Mouse (Mus musculus): ENCODE data around the gene Slc12a8.

Slc12a8 gene

DNA sequence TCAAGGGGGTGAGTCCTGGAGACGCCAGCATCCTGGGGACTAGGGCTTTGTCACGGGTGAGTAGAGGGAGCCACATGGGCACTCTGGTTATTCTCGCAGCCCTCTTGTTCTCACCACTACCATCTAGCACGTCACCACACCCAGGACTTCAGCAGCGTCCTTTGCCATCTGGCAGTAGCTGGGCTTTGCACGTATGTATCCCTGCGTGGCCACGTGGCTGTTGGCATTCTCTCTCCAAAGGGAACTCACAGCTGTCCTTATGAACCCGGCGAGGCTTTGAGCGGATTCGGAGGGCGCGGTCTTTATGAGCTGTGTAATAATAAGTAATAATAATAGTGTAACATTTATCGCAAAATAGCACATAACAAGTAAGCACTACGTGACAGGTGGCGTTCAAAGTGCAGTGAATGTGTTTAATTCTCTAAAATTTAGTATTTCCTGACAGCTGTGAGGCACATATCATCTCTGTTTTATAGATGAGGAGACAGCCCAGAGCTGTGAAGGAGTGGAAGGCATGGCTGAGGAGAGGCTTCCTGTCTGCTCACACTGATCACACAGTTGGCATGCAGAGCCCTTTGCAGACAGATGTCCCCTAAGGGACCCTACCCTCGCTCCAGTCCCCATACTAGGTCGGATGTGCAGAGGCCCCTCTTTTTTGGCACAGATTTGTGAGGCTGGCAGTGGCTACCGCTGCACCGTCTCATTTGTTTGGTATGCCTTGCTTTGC lies 20.5 kb downstream of the Slc12a8 start:
- no peak for DNase-seq (ENCODE audit: extremely low spot score, low spot score)

DNA sequence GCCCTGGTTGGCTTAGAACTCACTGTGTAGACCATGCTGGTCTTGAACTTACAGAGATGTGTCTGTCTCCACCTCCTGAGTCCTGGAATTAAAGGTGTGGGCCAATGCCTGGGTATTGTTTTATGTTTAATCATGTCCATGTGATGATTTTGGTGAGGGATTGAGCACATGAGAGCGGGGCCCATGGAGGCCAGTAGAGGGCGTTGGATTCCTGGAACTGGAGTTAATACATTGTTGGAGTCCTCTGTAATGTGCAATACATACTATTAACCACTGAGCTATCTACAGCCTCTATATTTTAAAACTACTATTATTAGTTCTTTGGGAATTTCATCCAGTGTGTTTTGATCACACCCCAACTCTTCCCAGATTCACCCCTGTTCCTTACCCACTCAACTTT lies 27.2 kb downstream of the Slc12a8 start:
- DNase-seq (ENCODE audit: extremely low spot score, low spot score), result no peak

DNA sequence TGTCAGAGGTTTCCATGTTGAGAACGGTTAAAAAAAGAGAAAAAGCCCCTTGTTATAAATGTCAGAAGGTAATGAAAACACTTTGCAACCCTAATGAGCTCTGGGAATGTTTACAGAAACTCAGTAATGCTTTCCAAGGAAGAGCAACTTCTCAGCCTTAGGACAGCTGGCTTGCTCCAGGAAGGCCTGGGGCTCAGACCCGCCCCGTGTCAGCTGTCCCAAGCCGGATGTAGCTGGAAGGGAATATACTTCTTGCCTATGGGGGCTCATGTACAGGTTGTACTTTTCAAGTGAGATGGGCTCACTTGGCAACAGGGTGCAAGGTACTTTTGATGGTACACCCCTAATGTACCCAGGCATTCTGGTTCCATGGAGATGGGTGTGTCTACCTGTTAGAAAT lies 28.4 kb downstream of the Slc12a8 start:
- DNase-seq (ENCODE audit: extremely low spot score, low spot score), result no peak

DNA sequence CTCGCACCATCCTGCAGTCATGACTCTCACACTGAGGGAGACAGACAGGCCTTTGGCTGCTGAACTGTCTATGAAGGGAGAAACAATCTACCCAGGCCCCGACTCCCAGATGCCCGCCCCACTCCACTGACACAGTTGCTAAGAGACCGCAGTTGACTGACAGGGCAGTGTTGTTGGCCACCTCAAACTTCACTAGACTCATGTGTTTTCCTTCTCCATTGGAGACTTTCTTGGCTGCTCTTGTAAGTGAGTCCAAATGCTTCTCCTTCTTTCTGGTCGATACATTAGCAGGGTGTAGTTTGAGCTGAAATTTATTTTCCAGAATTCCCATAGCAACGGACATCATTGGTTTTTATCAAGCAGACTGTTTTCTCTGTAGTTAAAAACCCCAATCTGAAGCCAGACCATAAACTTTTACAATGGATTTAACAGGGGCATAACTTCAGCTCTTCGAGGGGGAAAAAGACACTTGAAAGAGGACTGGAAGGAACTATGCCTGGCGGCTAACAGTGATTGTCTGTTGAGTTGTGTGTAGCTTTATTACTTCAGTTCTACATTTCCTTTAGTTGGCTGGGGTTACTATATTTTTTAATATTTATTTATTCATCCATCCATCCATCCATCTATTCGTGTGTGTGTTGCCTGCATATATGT lies 36.7 kb downstream of the Slc12a8 start:
- no peak for DNase-seq (ENCODE audit: extremely low spot score, low spot score)

DNA sequence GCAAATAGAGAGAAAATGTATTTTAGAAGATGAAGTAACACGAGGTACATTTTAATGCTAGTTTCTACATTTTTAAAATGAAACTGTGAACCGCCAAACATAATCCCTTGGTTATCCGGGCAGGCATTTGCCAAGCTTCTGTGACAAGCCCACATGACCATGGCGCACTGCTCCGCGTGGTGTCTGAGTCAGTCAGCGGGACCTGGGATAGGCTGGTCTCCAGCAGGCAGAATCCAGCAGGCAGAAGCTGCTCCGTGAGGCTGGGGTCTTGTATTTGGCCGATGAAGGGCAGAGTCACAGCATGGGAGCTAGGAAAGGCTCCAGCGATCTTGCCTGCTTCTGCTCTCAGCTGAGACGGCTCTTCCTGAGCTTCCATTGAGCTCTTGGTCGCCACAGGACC lies 41.0 kb downstream of the Slc12a8 start:
- DNase-seq (ENCODE audit: extremely low spot score, low spot score), result no peak

DNA sequence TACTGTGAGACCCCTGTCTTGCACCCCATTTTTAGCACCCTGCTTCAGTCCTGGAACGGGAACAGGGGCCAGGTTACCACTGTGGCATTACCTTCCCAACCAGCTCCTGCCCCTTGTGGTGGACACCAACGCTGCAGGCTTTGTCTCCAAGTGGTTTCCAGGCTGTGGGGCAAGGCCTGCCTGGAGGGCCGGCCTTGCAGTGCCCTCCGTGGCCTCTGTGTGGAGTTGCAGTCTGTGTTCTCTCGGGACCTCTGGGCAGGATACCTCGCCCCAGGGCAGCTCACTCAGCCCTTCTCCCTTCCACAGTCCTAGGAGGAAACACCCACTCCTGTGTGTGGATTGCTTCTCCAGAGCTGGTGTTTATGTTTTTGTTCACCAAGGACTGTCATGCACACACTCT lies 43.2 kb downstream of the Slc12a8 start:
- peak; percentile 87 for DNase-seq (ENCODE audit: extremely low spot score, low spot score)

DNA sequence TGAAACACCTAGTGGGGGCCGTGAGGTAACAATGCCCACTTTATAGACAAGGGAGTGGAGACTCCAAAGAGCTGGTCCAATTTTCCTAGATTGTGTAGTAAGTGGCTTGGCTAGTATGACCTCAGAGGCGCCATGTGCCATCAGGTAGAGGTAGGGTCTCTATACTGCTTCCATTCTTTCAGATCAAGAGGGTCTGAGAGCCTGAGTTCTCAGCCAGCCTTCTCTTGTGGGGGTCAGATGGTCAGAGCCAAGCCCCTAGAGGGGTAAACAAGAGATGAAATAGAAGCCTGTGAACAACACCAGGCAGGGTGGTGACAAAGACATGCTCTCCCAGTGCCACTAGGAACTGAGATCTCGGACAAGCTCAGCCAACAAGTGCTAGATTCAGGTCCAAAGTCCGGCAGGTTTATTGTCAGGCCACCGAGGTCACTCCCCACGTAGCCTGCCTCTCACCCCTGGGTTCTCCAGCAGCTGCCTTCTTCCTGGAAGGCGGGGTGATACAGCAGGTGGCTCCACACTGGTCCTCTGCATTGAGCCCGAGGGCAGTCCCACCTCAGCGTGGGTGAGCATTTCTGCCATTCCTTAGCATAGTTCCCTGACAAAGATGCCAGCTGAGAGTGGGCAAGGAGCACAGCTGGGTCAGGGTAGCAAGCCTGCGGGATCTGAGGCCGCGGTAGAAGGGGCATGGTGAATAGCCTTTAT lies 44.3 kb downstream of the Slc12a8 start:
- no peak for DNase-seq (ENCODE audit: extremely low spot score, low spot score)

DNA sequence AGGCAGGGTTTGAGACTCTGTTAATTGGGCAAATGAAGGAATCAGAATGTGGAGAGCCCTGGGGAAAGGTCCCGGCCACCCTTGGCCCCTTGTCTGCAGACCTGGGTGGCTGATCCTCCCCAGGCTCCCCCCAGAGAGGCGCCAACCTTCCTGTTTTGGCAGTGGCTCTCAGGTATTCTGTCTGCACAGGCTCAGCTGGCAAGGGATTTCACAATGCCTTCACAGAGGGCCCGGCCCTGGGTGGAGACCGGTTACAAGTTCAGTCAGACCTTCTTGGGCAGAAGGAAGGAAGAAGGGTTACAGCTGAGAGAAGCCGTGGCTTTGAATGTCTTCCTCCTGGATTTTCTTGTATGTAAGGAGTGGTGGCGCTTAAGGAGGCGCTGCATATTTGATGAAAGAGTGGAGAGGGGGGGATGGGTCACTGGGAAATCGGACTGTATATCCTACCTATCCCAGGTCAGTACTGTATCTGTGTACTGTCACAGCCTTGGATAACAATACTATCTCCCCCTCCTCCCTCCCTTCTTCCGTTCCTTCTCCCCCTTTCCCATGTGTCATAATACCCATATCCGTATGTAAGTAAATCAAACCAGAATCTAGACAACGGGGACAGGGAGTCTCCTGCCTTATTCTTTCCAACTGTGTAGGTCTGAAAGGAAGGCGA lies 45.9 kb downstream of the Slc12a8 start:
- DNase-seq (ENCODE audit: extremely low spot score, low spot score), result no peak

DNA sequence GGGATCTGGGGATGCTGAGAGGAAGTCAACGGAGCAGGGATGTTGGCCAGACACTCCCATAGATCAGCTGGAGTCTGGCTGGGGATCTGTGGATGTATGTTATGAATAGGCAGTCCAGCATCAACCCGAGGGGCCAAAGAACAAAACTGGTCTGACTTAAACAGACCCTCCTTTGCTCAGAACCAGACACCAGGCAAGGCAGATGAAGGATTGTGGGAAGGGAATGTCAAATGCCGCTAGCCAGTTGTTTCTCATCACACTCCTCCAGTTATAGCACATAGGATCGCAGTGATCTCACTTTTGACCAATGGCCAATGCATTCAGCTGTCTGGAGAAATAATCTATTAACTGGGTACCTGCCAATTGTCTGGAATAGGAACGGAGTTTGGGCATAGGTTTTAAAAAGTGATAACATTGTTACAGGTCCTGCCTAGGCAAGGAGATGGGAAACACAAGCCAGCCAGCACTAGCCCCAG lies 46.4 kb downstream of the Slc12a8 start:
- no peak for DNase-seq (ENCODE audit: extremely low spot score, low spot score)

DNA sequence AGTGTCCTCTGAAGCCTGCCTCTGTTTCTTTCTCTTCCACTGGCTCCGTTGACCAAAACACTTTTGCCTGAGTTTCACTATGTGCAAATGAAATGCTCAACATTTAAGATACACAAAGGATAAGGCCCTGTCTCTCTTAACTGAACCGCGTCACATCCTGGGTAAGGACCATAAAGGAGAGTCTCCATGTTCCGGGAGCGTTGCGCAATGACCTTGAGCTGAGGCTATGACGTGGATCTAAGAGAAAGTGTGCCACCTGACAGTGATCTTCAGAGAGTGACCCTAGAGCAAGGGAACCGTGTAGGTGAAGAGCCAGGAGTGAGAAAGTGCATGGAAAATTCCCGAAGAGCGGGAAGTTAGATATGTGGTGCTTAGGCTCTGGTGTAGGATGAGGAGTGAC lies 49.3 kb downstream of the Slc12a8 start:
- no peak for DNase-seq (ENCODE audit: extremely low spot score, low spot score)

DNA sequence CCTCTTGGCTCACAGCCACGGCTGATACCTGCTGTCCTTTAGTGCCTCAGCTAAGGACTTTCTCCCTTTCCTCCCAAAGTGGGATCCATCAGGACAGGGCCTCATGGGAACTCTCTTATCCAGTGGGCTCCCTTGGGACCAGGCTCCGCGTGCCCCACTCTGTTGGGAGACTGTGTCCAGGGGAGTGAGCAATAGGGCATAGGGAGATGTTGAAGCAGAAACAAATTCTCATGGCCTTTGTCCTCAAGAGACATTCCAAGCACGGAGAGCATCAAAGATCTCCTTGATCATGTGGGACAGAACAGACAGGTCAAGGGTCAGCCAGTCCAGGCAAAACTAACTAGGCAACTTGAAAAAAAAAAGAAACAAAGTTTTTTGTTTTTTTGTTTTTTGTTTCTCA lies 50.6 kb downstream of the Slc12a8 start:
- DNase-seq (ENCODE audit: extremely low spot score, low spot score), result no peak

DNA sequence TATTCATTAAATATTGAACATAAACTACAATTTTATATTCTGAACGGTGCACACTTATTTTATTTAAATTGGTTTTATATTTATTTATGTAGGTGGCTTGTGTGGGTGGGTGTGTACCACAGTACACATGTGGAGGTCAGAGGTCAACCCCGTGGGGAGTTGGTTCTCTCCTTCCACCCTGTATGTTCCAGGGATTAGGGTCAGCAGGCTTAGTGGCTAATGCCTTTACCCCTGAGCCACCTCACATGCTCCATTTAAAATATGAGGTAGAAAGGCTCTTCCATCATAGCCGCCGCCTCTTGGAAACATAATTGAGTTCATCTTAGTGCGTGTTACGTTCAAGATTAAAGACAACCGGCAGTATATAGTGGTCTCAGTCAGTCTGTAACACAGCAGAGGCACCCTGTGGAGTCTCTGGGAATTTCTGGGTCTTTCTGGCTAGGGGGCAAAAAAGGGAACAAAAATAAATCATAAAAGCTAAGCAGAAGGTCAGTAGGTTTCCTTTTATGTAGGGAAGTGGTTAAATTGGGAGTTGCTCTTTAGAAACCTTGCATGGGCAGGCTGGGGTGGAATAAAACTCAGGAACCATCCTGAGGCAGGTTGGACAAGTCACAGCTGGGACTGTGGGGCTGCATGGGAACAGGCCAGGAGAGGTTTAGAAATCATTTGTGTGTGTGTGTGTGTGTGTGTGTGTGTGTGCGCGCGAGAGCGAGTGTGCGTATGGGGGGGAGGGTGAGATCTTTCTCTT lies 51.3 kb downstream of the Slc12a8 start:
- no peak for DNase-seq (ENCODE audit: extremely low spot score, low spot score)

DNA sequence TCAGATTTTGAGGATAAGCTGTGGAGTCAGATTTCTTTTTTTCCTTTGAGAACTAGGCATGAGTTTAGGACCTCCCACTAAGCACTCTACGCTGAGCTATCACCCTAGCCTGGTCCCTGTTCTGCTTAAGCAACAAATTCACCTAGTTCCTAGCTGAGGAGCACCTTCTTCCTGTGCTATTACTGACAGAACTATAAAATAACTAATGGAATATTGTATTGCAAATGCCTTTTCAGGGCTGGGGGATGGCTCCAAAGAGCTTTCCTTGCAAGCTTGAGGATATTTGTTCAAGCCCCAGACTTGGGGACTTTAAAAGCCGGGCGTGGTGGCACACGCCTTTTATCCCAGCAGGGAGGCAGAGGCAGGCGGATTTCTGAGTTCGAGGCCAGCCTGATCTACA lies 55.5 kb downstream of the Slc12a8 start:
- no peak for DNase-seq (ENCODE audit: extremely low spot score, low spot score)

DNA sequence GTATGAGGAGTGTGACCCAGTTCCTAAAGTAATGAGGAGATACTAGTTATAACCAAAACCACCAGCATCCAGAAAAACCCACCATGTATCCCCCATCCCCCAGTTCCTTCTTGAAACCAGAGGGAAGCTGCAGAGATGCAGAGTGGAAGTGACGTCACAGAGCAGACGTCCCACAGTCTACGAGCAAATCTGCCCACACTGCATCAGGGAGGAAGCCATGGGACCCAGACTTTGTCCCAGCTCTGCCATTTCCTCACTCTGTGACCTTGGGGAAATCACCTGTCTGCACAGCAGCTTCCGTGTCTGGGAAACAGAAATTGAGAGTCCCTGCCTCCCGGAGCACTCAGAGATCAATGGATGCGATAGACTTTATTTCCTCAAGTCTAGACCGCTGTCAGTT lies 56.6 kb downstream of the Slc12a8 start:
- no peak for DNase-seq (ENCODE audit: extremely low spot score, low spot score)

DNA sequence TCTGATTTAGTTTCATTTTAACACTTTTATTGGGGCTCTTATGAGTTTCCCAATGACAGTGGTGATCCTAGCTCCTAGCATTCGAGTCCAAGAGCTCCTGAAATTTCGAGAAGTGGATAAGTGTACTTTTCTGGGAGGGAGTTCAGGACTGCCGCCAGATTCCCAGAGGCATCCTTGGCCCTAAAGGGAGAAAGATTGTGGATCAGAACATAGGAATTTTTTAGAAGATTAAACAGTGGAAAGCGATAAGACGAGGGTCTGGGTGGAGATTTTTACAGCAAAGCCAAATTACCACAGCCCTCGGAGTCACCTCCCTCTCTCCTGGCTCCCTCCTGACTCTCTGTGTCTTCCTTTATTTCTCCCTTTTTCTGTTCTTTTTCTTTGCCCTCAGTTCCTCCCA lies 58.6 kb downstream of the Slc12a8 start:
- no peak for DNase-seq (ENCODE audit: extremely low spot score, low spot score)

DNA sequence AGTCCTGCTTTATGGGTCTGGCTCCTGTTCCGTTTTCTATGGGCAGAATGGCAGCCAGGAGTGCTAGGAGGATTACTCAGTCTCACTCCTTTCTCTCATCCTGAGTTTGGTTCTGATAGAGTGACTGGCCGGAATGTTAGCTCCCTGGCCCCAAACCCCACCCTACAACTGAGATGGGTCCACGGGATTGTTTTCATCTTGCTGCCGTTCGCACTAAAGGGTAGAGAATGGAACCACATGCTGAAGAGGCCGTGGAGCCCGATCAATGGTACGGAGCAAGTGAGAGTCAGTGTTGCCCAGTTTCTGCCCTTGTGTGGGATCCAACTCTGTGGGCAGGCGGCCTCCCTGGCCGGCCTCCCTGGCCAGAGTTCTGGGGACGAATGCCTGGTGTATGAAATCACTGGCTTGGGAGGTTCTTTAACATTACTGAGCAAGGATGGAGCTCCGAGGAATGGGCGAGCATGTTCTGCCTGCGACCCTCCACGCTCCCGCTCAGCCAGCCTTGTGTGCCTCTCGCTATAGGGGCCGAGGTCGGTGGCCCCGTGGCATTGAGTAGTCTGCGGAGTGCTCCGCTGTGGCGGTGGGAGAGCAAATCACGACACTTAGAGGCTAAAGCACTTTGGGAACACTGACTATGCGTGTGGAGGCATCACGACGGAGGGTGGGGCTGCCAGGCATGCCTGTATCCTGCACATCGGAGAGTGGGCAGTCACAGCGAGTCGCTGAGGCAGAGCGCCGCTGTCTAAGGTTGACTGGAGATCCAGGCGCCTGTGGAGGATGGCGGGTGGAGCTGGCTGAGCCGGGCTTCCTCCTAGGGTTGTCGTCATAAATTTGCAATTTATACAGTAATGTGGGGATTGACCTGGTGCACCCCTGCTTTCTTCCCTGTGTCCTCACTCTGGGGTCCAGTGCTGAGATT lies 59.4 kb downstream of the Slc12a8 start:
- no peak for DNase-seq (ENCODE audit: extremely low spot score, low spot score)

DNA sequence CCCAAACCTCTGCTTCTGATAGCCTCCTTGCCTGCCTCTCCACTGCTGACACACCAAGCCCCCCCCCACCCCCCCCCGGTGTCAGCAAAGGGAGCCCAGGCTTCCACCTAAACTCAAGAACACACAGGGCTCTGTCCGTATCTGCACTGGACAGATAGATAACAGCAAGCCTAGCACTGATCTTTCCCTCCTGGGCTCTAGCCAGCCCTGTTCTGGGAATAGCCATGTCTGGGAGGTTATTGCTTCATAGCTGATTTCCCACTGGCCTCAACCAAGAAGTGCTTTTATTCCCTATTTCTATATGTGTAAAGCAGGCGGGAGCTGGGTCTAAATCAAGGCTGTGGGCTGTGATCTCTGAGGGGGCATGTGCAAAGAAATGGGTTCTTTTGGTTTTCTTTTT lies 61.3 kb downstream of the Slc12a8 start:
- no peak for DNase-seq (ENCODE audit: extremely low spot score, low spot score)

DNA sequence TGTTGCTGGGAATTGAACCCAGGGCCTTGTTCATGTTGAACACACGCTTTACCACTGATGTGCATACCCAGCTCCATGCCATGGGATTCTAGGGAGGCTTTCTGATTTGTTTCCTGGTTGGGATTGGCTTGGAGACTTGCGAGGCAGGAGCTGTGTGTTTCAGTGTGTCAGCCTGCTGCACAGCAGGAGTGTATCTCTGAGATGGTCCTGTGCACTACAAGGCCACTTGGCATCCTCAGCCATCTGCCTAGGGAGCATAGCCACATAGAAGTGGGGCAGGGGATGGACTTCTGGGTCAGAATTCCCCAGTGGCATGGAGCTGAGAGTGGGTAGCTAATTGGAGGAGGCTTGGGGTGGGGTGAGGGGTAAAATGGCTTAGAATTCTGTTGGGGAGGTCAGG lies 63.2 kb downstream of the Slc12a8 start:
- DNase-seq (ENCODE audit: extremely low spot score, low spot score), result no peak

DNA sequence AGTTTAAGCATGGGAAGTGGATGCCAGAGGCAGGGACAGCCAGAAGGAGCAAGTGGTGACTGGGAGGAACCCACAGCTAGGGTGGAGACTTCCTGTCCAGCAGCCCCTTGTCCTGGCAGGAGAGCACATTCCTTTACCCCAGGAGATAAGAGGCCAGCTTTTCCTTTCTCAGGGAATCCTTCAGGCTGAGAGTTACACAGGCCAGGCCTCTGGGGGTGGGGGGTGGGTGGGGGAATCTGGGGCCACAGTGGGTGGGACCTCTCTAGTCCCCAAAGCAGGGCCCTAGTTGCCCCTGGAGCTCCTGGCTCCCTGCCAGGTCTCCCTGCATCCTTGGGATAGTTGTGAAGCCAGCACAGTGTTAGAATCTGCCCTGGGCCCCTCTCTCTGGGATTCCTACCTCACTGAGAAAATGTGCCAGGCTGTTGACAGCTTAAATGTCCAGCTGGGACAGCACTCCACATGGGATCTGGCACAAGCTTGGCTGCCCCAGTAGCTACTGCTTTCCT lies 63.7 kb downstream of the Slc12a8 start:
- DNase-seq (ENCODE audit: extremely low spot score, low spot score), result no peak

DNA sequence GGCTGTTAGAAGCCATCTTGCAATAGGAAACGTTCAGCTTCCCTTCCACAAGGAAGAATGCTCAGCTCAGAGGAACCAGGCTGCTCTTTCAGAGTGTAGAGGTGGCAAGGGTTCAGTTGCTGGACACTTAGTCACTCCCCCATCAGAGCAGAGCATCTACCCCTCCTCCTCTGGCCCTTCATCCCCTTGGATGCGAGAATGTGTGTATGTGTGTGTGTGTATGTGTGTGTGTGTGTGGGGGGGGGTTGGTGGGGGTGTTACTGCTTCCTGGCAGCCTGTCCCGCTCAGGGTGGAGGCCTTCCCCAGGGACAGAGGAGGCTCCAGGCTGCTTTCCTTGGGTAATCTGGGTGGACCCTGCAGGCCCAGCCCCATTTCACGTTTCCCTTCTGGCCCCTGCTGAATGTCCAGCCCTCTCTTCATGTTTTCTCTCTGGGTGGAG lies 64.6 kb downstream of the Slc12a8 start:
- no peak for DNase-seq (ENCODE audit: extremely low spot score, low spot score)
